Comparison of ENCODE assay signal across 11 mouse cellular contexts in the genomic region with DNA sequence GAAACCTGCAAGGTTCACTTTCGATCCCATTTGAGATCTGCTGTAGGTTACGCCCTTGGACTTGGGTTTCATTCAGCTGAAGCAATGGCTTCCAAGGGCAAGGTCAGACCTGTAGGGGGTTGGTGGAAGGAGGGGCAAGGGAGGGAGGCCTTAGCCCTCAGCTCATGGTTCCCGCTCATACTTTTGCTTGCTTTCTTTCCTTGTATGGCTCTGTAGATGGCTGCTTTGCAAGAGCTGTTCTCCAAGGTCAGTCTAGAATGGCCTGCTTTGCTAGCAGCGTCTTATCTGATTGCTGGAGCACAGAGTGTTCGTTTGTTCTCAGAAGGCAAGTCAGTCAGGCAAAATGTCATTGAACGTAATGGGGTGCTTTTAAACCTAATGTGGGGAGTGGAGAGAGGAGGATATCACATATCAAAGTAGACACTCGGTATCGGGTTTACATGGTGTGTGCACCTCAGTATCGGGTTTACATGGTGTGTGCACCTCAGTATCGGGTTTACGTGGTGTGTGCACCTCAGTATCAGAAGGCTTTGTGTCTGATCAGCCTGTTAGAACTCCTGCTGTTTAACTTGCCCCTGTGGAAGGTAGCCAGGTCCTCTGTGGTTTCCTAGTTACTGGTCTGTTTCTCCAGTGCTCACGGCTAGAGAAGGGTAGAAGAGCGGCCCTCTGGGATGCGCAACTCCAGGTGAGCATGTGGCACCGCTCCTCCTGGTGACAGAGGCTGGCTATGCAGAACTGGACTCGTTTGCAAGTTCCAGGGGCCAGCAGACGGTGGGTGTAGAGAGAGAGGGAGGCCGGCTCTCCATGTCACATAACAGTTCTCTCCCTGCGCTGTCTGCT. TPM values are rescaled to one million over a fixed set of nuclear protein-coding genes. Genes with fewer than 3 reads are reported as not detected.
DNase-seq lines count a peak whose midpoint lies in the region; ATAC-seq lines count a peak whose summit lies in the region.
"Had no signal": no experiment of that assay in that cellular context is flagged by ENCODE, and none has a peak within 500 bp of the region (broad histone marks: within the 10 kb centered on the region; RNA-seq: fewer than 3 reads in every experiment).

No protein-coding gene starts in this region.

- no peak overlapping the region for H3K4me2 ChIP-seq in heart, embryonic 14.5 days (ENCODE audit: low read length)
- no peak overlapping the region for H3K4me2 ChIP-seq in forebrain, embryonic 16.5 days (ENCODE audit: low read length)
- H3K4me2 ChIP-seq: liver, embryonic 15.5 days had no signal

- H3K27me3 ChIP-seq in heart, embryonic 14.5 days (ENCODE audit: control insufficient read depth, insufficient read depth, low read length): no peaks in the 10 kb centered on the region
- no peaks in the 10 kb centered on the region for H3K27me3 ChIP-seq in forebrain, embryonic 16.5 days (replicated peaks; ENCODE audit: control insufficient read depth, insufficient read depth, low read length)
- H3K27me3 ChIP-seq: liver, embryonic 15.5 days had no signal

- no peak overlapping the region for H3K4me3 ChIP-seq in heart, embryonic 14.5 days (ENCODE audit: control insufficient read depth in 1 of 2, insufficient read depth in 1 of 2, low read depth in 1 of 2, low read length in 2 of 2)
- H3K4me3 ChIP-seq in forebrain, embryonic 16.5 days (replicated peaks; ENCODE audit: low read length): no peak overlapping the region
- H3K4me3 ChIP-seq: liver, embryonic 15.5 days had no signal

- intact Hi-C loops in heart, postnatal 14 days (cut with DNase I): loop anchor here (5.0 kb wide), 1 partner anchor 112 kb away; no protein-coding TSS in a partner anchor

- H3K9me3 ChIP-seq in heart, embryonic 14.5 days (ENCODE audit: control insufficient read depth, low read length): no peaks in the 10 kb centered on the region
- no peaks in the 10 kb centered on the region for H3K9me3 ChIP-seq in forebrain, embryonic 16.5 days (ENCODE audit: control insufficient read depth, low read length)
- H3K9me3 ChIP-seq: liver, embryonic 15.5 days had no signal

- ATAC-seq in heart, embryonic 14.5 days (ENCODE audit: insufficient number of reproducible peaks, insufficient read depth, low FRiP score, low read depth): no peak
- ATAC-seq in forebrain, embryonic 16.5 days: no peak
- no peak for ATAC-seq in granulocyte monocyte progenitor cell, adult 5-6 weeks (replicated peaks; ENCODE audit: poor library complexity, severe bottlenecking)

- H3K9ac ChIP-seq in heart, embryonic 14.5 days (ENCODE audit: low read length): no peak overlapping the region; the same call in 1 of the 2 replicates
- no peak overlapping the region for H3K9ac ChIP-seq in forebrain, embryonic 16.5 days (replicated peaks; ENCODE audit: low read depth, low read length)
- H3K9ac ChIP-seq: liver, embryonic 15.5 days had no signal

- H3K27ac ChIP-seq in heart, embryonic 14.5 days (replicated peaks in 1 of 2; ENCODE audit: control insufficient read depth in 1 of 2, insufficient read depth in 1 of 2, low read depth in 2 of 2, low read length in 2 of 2): peak overlapping the region; percentile 62 to 69
- H3K27ac ChIP-seq in forebrain, embryonic 16.5 days (ENCODE audit: low read length): no peak overlapping the region
- H3K27ac ChIP-seq: liver, embryonic 15.5 days had no signal

- H3K36me3 ChIP-seq in heart, embryonic 14.5 days (ENCODE audit: control insufficient read depth, insufficient read depth, low read length): peaks cover 25% of the 10 kb centered on the region
- no peaks in the 10 kb centered on the region for H3K36me3 ChIP-seq in forebrain, embryonic 16.5 days (ENCODE audit: control insufficient read depth, insufficient read depth)
- H3K36me3 ChIP-seq: liver, embryonic 15.5 days had no signal

- peak; percentile 48 for DNase-seq in heart, adult 8-10 months (ENCODE audit: low spot score)
- DNase-seq in heart, postnatal 14 days: no peak
- DNase-seq in R1 (ENCODE audit: low read depth, low spot score): peak; percentile 70
- DNase-seq in kidney, postnatal 25 days: peak; percentile 11 to 56
- no peak for DNase-seq in neural tube, embryonic 10.5 days (ENCODE audit: extremely low spot score, low spot score)
- DNase-seq: cerebellum, postnatal 14 days had no signal

- peaks cover 24 to 33% of the 10 kb centered on the region in 2 experiments for H3K4me1 ChIP-seq in heart, embryonic 14.5 days (ENCODE audit: control insufficient read depth in 2 of 2, insufficient read depth in 2 of 2, low read length in 2 of 2)
- no peaks in the 10 kb centered on the region; the same call in 1 of the 2 replicates for H3K4me1 ChIP-seq in forebrain, embryonic 16.5 days (replicated peaks; ENCODE audit: control insufficient read depth, insufficient read depth, low read length)
- H3K4me1 ChIP-seq: liver, embryonic 15.5 days had no signal

- 62% methylated on average over 19 of the region's 19 CpGs for WGBS in heart, embryonic 14.5 days
- 83% methylated on average over 19 of the region's 19 CpGs for WGBS in forebrain, embryonic 16.5 days

RNA-seq across cellular contexts. Expression of a gene that starts 35.7 kb away (rescaled TPM):
- 10 to 100 TPM; 35.3 to 44.4 (median 39.4) TPM for total RNA-seq in heart, adult 8-10 months (2022)
- total RNA-seq in heart, postnatal 14 days (2021): 10 to 100 TPM; 28.2 to 31.6 TPM
- polyA plus RNA-seq in heart, embryonic 14.5 days (2014; fragmentation: Nextera tagmentation; extraction: Ambion mirVana): 4.1 and 4.7 TPM in 2 replicates
- 7.8 and 8.1 TPM in 2 replicates for polyA plus RNA-seq in forebrain, embryonic 16.5 days (2015; fragmentation: Nextera tagmentation; extraction: Ambion mirVana)
- 3.6 and 7.4 TPM in 2 replicates for total RNA-seq in granulocyte monocyte progenitor cell, adult 5-6 weeks (2014; fragmentation: Nextera tagmentation)
- 2.7 and 2.8 TPM in 2 replicates for total RNA-seq in granulocyte monocyte progenitor cell, adult 5-6 weeks (2017)

RNA-seq across cellular contexts. Expression of a gene that starts 50.7 kb away (rescaled TPM):
- 10 to 100 TPM in 3 of 4 experiments, 1 to 10 TPM in 1; 6.3 to 16.6 (median 15.0) TPM for total RNA-seq in heart, adult 8-10 months (2022)
- 10 to 100 TPM in 1 of 2 experiments, 1 to 10 TPM in 1; 7.2 to 12.1 TPM for total RNA-seq in heart, postnatal 14 days (2021)
- not detected in 2 replicates for polyA plus RNA-seq in heart, embryonic 14.5 days (2014; fragmentation: Nextera tagmentation; extraction: Ambion mirVana)
- polyA plus RNA-seq in forebrain, embryonic 16.5 days (2015; fragmentation: Nextera tagmentation; extraction: Ambion mirVana): not detected in 2 replicates
- total RNA-seq in granulocyte monocyte progenitor cell, adult 5-6 weeks (2014; fragmentation: Nextera tagmentation): not detected in 2 replicates
- total RNA-seq in granulocyte monocyte progenitor cell, adult 5-6 weeks (2017): not detected in 2 replicates
- total RNA-seq: monocyte, adult 5-6 weeks had no signal
- polyA plus RNA-seq: liver, embryonic 15.5 days had no signal

Comparison
In these comparisons a context has a peak if more than half of its experiments do, and no peak if none do; other contexts are left out.
1. DNase-seq: peak in heart, adult 8-10 months (single experiment), R1 (single experiment) and kidney, postnatal 25 days (2 of 2); none in heart, postnatal 14 days (0 of 2) and neural tube, embryonic 10.5 days (single experiment).
2. RNA of a gene that starts 50.7 kb away (total RNA-seq): 6.3 to 16.6 TPM in heart, adult 8-10 months and 7.2 to 12.1 TPM in heart, postnatal 14 days; not detected in granulocyte monocyte progenitor cell, adult 5-6 weeks; every median in the first group is over 4 times any median in the second.